Mouse (Mus musculus) lung, adult 2 months (tissue): ENCODE measurements around the gene Gm6588.

Experiments
- CTCF ChIP-seq: fragments of 200-500 bp; IDR thresholded peaks from 2 replicates; pipeline ENCODE4 v1.5.1; 2011; ENCODE audit warnings: mild to moderate bottlenecking, low read length, control low read depth; ENCODE audit not compliant: insufficient read depth
- POLR2A ChIP-seq: fragments of 200-500 bp; IDR thresholded peaks from 2 replicates; pipeline ENCODE4 v1.6.1; 2011; ENCODE audit warnings: low read depth, mild to moderate bottlenecking, control low read depth, low read length, borderline replicate concordance; ENCODE audit errors: extremely low read depth

GRCm38 (mm10) chr5:112488101-112488776 lies 39.0 kb downstream of the Gm6588 start:
- TF ChIP-seq CTCF (no peak), POLR2A (no peak)
